Mouse (Mus musculus): ENCODE data around the gene Polr2e. TPM values are rescaled to one million over a fixed set of nuclear protein-coding genes. Genes with fewer than 3 reads are reported as not detected.

Gene Polr2e
- total RNA-seq, 2 experiments from 2014 or later = 66.6 to 70.7 TPM

DNA sequence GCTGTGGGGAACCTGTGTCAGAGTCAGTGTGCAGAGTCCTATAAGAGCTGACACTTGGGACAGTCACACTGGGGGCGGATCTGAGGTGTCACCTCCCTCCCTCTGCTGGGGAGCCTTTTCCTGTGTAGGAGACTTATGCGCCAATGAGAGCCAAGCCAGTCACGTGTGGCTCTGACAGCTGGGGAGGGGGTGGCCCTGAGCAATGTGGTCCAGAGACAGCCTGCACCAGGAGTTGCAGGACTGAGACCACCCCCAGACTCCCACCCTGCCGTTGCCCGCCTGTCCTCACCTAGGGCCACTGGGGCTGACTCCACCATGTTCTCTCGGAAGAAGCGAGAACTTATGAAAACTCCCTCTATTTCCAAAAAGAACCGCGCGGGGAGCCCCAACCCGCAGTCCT is 23.1 kb downstream of the Polr2e start, which contains the start of gene Arhgap45:
Gene Arhgap45, plus strand, starts transcription at position 143 of the 400 bp plus-strand sequence.
- DNase-seq = no peak

GRCm38 (mm10) chr10:80015583-80015982 is 24.0 kb downstream of the Polr2e start:
- no peak for DNase-seq

DNA sequence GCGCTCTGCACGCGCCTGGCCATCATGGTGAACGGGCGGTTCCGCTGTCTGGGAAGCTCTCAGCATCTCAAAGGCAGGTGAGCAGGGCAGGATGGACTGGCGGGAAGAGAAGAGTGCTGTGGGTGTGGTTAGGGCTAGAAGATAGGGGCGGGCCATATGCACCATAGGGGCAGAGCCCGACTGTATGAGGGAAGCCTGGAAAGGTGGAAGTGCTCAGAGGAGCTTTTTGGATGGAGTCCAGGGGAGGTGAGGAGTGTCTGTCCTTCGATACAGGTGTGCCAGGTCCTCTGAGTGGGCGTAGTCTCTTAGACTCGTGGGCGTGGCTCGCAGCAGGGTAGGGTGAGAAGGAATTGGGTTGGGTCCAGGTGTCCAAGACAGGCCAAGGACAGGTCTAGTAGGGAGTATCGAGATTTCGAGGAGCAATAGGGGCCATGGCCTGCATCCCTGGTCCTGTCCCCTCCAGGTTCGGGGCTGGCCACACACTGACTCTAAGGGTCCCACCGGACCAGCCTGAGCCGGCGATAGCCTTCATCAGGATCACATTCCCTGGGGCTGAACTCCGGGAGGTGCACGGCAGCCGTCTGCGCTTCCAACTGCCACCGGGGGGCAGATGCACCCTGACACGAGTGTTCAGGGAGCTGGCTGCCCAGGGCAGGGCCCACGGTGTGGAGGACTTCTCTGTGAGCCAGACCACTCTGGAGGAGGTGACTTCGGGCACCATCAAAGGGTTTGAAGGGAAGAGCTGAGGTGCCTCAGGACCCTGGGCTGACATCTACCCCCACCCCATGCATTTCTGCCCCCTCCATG is 24.9 kb downstream of the Polr2e start:
- no peak for DNase-seq

GRCm38 (mm10) chr10:80013609-80014008 is 26.0 kb downstream of the Polr2e start:
- no peak for DNase-seq

GRCm38 (mm10) chr10:80011740-80012139 is 27.9 kb downstream of the Polr2e start:
- DNase-seq = no peak

GRCm38 (mm10) chr10:80004233-80004705 is 35.3 kb downstream of the Polr2e start:
- no peak for DNase-seq

GRCm38 (mm10) chr10:80003374-80004232 is 36.0 kb downstream of the Polr2e start:
- DNase-seq = no peak

GRCm38 (mm10) chr10:80002829-80003228 is 36.8 kb downstream of the Polr2e start:
- DNase-seq = no peak

DNA sequence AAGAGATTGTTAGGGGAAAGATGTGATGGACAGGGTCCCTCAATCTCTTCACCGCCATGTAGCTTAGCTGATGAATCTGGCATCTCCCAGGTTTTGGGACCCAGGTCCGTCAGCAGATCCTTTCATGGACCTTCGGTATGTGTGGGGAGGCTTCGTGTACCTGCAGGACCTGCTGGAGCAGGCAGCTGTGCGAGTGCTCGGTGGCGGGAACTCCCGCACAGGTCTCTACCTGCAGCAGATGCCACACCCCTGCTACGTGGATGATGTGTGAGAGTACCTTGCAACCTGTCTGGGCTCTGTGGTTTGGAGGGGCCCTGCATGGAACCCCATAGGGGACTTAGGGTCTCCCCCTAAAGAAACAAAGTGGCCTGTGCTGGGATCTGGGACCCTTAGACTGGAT is 37.6 kb downstream of the Polr2e start:
- DNase-seq = no peak

DNA sequence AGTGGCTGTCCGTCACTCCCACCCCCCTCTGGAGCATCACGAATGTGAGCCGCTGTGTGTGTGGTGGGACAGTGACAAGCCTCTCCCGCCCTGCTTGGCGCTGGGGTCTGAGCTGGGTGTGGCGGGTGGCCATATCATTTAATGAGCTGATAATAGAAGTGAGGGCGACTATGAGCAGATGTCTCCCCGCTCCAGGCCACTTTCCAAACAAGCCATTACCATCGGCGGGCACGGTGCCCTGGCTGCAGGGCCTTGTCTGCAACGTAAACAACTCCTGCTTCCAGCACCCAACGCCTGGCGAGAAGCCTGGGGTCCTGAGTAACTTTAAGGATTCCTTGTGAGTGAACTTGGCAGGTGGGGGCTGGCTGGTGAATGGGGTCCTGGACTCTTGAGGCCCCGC is 41.8 kb downstream of the Polr2e start:
- DNase-seq = peak; percentile 78

- peak; percentile 77 for DNase-seq
Observed at GRCm38 (mm10) chr10:79997034-79997760, 42.4 kb downstream of the Polr2e start.

GRCm38 (mm10) chr10:79996272-79997033 is 43.1 kb downstream of the Polr2e start, which contains the start of gene Abca7:
Gene Abca7, plus strand, starts transcription at chr10:79996494.
- DNase-seq = peak; percentile 99

DNA sequence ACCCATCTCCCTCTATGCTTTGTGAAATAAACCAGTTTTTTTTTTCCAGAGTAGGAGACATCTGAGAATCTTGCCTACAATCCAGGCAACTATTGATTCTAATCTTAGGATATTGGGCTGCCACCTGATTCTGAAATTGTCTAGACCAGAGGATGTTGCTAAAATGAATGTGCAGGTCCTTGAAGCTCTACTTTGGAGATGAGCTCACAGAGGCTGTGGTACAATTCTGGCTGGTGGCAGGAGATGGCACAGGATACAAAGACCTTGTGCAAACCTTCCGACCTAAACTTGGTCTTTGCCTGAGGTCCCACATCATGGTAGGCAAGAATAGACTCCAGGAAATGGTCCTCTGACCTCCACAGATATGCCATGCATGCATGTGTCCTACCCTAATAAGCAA is 44.0 kb downstream of the Polr2e start:
- no peak for DNase-seq

DNA sequence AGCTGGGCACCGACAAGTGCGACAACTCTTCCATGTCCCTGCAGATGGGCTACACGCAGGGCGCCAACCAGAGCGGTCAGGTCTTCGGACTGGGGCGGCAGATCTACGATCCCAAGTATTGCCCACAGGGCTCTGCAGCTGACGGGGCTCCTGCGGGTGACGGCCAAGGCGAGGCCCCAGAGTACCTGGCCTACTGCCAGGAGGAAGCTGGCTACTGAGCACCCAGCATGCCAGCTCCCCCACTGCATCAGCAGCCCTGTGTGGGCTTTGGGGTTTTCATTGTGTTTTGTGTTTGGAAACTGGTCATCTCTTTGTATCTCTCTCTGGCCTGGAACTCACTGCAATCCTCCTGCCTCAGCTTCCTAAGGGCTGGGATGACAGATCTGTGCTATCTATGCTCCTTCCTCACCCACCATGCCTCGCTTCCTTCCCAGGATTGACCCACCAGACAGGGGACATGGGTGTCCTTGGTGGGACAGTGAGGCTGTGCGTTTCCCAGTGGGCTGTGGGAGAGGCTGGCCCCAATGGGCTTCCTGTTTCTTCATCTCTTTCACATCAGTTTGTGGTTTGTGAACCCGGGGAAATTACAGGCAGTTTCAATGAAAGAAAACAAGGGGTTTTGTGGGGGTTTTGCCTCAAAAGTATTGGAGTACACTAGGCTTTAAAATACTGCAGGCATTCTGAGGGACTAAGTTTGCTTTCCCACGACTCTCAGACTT is 45.0 kb downstream of the Polr2e start:
- peak; percentile 54 for DNase-seq

GRCm38 (mm10) chr10:79991548-79991947 is 48.0 kb downstream of the Polr2e start:
- no peak for DNase-seq

DNA sequence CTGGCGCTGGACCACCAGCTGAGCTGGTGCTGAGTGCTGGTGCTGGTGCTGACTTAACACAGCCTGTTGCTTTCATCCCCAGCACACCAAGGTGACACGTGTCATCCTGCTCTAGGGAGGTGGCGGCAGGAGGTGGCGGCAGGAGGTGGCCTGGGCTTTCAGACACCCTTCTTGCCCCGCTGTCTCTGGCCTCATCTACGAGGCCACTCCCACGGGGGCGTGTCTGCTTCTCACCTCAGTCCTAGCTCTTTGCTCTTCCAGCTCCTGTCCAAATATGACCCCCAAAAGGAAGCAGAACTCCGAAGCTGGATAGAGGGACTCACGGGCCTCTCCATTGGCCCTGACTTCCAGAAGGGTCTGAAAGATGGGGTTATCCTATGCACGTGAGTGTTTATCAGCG is 48.5 kb downstream of the Polr2e start:
- no peak for DNase-seq

GRCm38 (mm10) chr10:79989870-79990269 is 49.7 kb downstream of the Polr2e start:
- no peak for DNase-seq

GRCm38 (mm10) chr10:79989272-79989786 is 50.3 kb downstream of the Polr2e start:
- DNase-seq = no peak

GRCm38 (mm10) chr10:79988506-79989271 is 50.9 kb downstream of the Polr2e start, which contains the start of gene Cnn2:
Gene Cnn2, plus strand, starts transcription at chr10:79988584.
- DNase-seq = peak; percentile 79
